Mouse (Mus musculus) heart, embryonic 12.5 days (tissue): Measurements from ENCODE around the gene Fgf9. TPM values are rescaled to one million over a fixed set of nuclear protein-coding genes. Genes with fewer than 3 reads are reported as not detected.

Experiments used
- ATAC-seq: fragments of 200-750 bp; cut with Nextera tagmentation; 2 replicates; pipeline ENCODE4 v1.8.0; 2017; ENCODE audit warnings: moderate TSS enrichment, moderate library complexity; ENCODE audit not compliant: insufficient number of reproducible peaks, low FRiP score
- H3K27ac ChIP-seq: fragments of 300-500 bp; sonication (generic); 2 replicates; pipeline ENCODE4 v1.5.1; 2016; ENCODE audit warnings: mild to moderate bottlenecking, moderate library complexity; ENCODE audit not compliant: poor library complexity, severe bottlenecking
- H3K27me3 ChIP-seq: fragments of 300-500 bp; sonication (generic); replicated peaks from 2 replicates; pipeline ENCODE4 v1.6.1; 2016; ENCODE audit warnings: mild to moderate bottlenecking, moderate library complexity
- H3K36me3 ChIP-seq: fragments of 300-500 bp; sonication (generic); 2 replicates; pipeline ENCODE4 v1.6.1; 2016; ENCODE audit warnings: mild to moderate bottlenecking, moderate library complexity
- H3K4me1 ChIP-seq: fragments of 300-500 bp; sonication (generic); replicated peaks from 2 replicates; pipeline ENCODE4 v1.6.1; 2016; ENCODE audit warnings: mild to moderate bottlenecking
- H3K4me2 ChIP-seq: fragments of 300-500 bp; sonication (generic); 2 replicates; pipeline ENCODE4 v1.6.1; 2016; ENCODE audit warnings: mild to moderate bottlenecking, moderate library complexity
- H3K4me3 ChIP-seq: fragments of 300-500 bp; sonication (generic); 2 replicates; pipeline ENCODE4 v1.5.1; 2016; ENCODE audit warnings: mild to moderate bottlenecking
- H3K9ac ChIP-seq: fragments of 300-500 bp; sonication (generic); 2 replicates; pipeline ENCODE4 v1.6.1; 2016; ENCODE audit warnings: mild to moderate bottlenecking, moderate library complexity
- H3K9me3 ChIP-seq: fragments of 300-500 bp; sonication (generic); replicated peaks from 2 replicates; pipeline ENCODE4 v1.6.1; 2016; ENCODE audit warnings: mild to moderate bottlenecking, moderate library complexity
- WGBS: fragments of 180-500 bp; shearing (Covaris S2); methylation state at CpG from one replicate; pipeline ENCODE4 v1.1.7; 2016; 5-methylcytosine and 5-hydroxymethylcytosine counted together
- polyA plus RNA-seq: library from polyadenylated mRNA; unstranded; fragments of >200 nt; fragmentation: Nextera tagmentation; extraction: Ambion mirVana; gene quantifications from 2 replicates; pipeline ENCODE4 v1.2.1, GENCODE M21; 2016

The Fgf9 gene
- polyA plus RNA-seq, 1 experiment from 2014 or later = 8.5 TPM

- no peak for ATAC-seq
- Histone ChIP-seq H3K36me3 (no peaks in the 10 kb centered on the region), H3K27me3 (0 out of 2 replicates have a peak, but pooled peaks cover 4% of the 10 kb centered on the region), H3K4me3 (no peak overlapping the region), H3K9me3 (no peaks in the 10 kb centered on the region), H3K4me1 (peaks cover 6% of the 10 kb centered on the region; the same call in 1 of the 2 replicates), H3K27ac (no peak overlapping the region), H3K4me2 (no peak overlapping the region), H3K9ac (no peak overlapping the region)
- WGBS = 77% methylated on average over 5 of the region's 5 CpGs
These were observed 19.1 kb downstream of the Fgf9 start for GRCm38 (mm10) chr14:58089486-58089885.

DNA sequence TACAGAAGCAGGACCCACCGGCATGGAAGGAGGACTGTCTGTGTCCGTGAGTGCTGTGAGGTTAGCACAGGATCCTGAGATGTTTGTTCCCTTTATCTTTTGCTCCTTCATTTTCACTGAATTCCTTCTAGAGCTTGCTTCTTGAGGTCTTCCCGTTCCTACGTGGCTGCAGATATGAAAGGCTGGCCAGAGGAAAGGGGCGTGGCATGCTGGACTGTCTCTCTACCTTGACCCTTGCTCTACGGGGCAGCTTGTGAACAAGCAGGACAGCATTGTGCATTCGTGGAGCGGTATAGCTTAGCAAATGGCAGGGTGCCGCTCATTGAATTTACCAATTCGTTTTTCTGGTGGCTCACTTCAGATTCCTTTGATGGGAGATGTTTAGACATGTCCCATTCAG lies 21.0 kb downstream of the Fgf9 start:
- Histone ChIP-seq H3K9ac (no peak overlapping the region), H3K27me3 (0 out of 2 replicates have a peak, but pooled peaks cover 4% of the 10 kb centered on the region), H3K4me1 (peaks cover 11% of the 10 kb centered on the region), H3K4me2 (no peak overlapping the region), H3K4me3 (no peak overlapping the region), H3K9me3 (no peaks in the 10 kb centered on the region), H3K27ac (no peak overlapping the region), H3K36me3 (no peaks in the 10 kb centered on the region)
- no peak for ATAC-seq
- 64% methylated on average over 10 of the region's 10 CpGs for WGBS

DNA sequence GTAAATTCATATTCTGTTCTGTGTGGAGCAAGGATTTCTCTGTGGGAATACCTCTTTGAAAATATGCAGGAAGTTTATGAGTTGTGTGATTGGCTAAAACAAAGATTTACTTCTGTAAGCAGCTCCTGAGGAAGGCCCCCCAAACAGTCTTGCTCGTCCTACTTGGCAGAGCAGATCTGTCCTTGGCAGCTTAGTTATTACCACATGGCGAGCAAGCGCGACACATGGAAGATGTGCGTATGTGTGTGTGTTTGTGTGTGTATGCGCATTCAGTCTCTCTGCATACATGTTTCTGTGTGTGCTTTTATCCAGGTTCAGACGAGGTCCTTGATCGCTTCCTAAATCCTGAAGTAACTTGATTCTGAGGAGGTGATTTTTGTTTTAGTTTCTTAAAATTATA lies 29.3 kb downstream of the Fgf9 start:
- no peak for ATAC-seq
- Histone ChIP-seq H3K4me3 (no peak overlapping the region), H3K9me3 (no peaks in the 10 kb centered on the region), H3K27ac (no peak overlapping the region), H3K4me2 (no peak overlapping the region), H3K9ac (no peak overlapping the region), H3K4me1 (peaks cover 5% of the 10 kb centered on the region), H3K36me3 (no peaks in the 10 kb centered on the region), H3K27me3 (no peaks in the 10 kb centered on the region)
- 90% methylated on average over 8 of the region's 8 CpGs for WGBS

DNA sequence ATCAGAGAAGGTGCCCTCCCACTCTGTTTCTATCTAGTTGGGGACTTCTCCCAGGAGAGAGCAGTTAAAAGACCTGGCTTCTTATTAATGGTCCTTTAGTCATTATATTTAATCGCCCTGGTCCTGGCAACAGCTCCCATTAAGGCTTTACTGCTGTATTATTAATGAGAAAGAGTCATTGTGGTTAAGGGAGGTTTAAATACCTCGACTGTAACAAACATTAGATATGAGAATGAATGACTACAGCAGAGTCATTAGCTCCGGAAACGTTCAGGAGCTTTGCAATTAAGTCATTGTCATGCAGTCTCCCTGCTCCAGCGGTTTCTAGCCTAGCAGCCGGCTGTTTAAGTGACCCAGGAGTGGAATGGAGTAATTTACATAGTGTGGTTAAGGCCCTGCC lies 31.0 kb downstream of the Fgf9 start:
- Histone ChIP-seq H3K9me3 (no peaks in the 10 kb centered on the region), H3K4me3 (no peak overlapping the region), H3K27me3 (no peaks in the 10 kb centered on the region), H3K9ac (no peak overlapping the region), H3K4me1 (no peaks in the 10 kb centered on the region), H3K36me3 (no peaks in the 10 kb centered on the region), H3K27ac (no peak overlapping the region), H3K4me2 (no peak overlapping the region)
- ATAC-seq = no peak
- WGBS = 42% methylated on average over 6 of the region's 6 CpGs

- no peak for ATAC-seq
- Histone ChIP-seq H3K27ac (no peak overlapping the region), H3K36me3 (no peaks in the 10 kb centered on the region), H3K27me3 (no peaks in the 10 kb centered on the region), H3K4me3 (no peak overlapping the region), H3K4me2 (no peak overlapping the region), H3K4me1 (no peaks in the 10 kb centered on the region), H3K9me3 (no peaks in the 10 kb centered on the region), H3K9ac (no peak overlapping the region)
- WGBS = 59% methylated on average over 8 of the region's 8 CpGs
These were observed 33.9 kb downstream of the Fgf9 start for GRCm38 (mm10) chr14:58104266-58104665.

- no peaks in the 10 kb centered on the region for H3K27me3 ChIP-seq
- no peaks in the 10 kb centered on the region for H3K4me1 ChIP-seq
- ATAC-seq = no peak
- 80% methylated on average over 5 of the region's 5 CpGs for WGBS
- no peaks in the 10 kb centered on the region for H3K9me3 ChIP-seq
- H3K27ac ChIP-seq = no peak overlapping the region
- H3K36me3 ChIP-seq = peaks cover 3% of the 10 kb centered on the region; the same call in 1 of the 2 replicates
- H3K9ac ChIP-seq = no peak overlapping the region
- no peak overlapping the region for H3K4me2 ChIP-seq
- no peak overlapping the region for H3K4me3 ChIP-seq
These were observed 35.2 kb downstream of the Fgf9 start for GRCm38 (mm10) chr14:58105596-58105995.

DNA sequence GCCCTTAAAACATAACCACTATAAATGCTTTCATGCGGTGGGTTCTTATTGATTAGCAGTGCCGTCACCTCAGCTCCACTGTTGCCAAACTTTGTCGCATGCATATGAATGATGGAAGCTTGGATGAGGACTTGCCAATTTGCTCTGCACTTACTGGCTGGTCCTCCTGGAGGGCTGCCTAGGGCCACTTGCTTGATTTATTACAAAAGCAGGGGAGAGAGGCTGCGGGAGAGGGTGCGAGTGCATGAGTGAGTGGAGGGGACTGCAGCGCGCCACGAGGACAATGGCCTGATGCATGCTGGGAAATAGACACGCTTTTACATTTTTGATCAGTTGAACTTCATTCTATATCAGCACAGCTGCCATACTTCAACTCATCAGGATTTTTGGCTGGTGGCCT lies 39.3 kb downstream of the Fgf9 start:
- Histone ChIP-seq H3K4me2 (no peak overlapping the region), H3K9ac (no peak overlapping the region), H3K4me1 (peaks cover 7% of the 10 kb centered on the region), H3K27me3 (no peaks in the 10 kb centered on the region), H3K36me3 (peaks cover 3% of the 10 kb centered on the region; the same call in 1 of the 2 replicates), H3K9me3 (no peaks in the 10 kb centered on the region), H3K27ac (no peak overlapping the region), H3K4me3 (no peak overlapping the region)
- ATAC-seq = no peak
- 84% methylated on average over 9 of the region's 9 CpGs for WGBS

- H3K9ac ChIP-seq = no peak overlapping the region
- H3K4me1 ChIP-seq = peaks cover 7% of the 10 kb centered on the region
- H3K4me3 ChIP-seq = no peak overlapping the region
- no peak overlapping the region for H3K4me2 ChIP-seq
- no peaks in the 10 kb centered on the region for H3K9me3 ChIP-seq
- no peak for ATAC-seq
- WGBS = 84% methylated on average over 10 of the region's 10 CpGs
- no peak overlapping the region for H3K27ac ChIP-seq
- H3K36me3 ChIP-seq = peaks cover 3% of the 10 kb centered on the region; the same call in 1 of the 2 replicates
- no peaks in the 10 kb centered on the region for H3K27me3 ChIP-seq
These were observed 41.2 kb downstream of the Fgf9 start for GRCm38 (mm10) chr14:58111562-58111961.

- Histone ChIP-seq H3K4me3 (no peak overlapping the region), H3K9ac (no peak overlapping the region), H3K4me2 (no peak overlapping the region), H3K27me3 (no peaks in the 10 kb centered on the region), H3K4me1 (peaks cover 7% of the 10 kb centered on the region), H3K9me3 (no peaks in the 10 kb centered on the region), H3K36me3 (peaks cover 3% of the 10 kb centered on the region; the same call in 1 of the 2 replicates), H3K27ac (no peak overlapping the region)
- 72% methylated on average over 3 of the region's 3 CpGs for WGBS
- ATAC-seq = no peak
These were observed 42.0 kb downstream of the Fgf9 start for GRCm38 (mm10) chr14:58112341-58112740.

DNA sequence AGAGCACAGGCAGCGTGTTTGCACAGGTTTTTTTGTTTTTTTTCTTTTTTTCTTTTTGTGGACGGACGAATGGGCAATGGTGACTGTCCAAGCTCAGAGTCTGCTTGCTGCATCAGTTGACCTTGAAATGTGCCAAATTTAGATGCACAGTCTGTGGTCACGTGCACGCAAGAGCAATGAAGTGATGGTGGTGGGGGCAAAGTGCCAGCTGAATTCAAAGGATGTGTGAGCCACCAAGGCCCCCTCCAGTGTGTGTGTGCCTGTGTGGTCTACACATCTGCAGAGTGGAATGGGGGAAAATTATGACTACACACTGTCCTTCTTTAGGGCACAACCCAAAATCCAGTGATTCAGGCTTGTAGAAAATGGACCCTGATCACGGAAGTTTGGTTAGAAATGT lies 42.8 kb downstream of the Fgf9 start:
- ATAC-seq = no peak
- Histone ChIP-seq H3K36me3 (peaks cover 3% of the 10 kb centered on the region; the same call in 1 of the 2 replicates), H3K4me2 (peak overlapping the region; percentile 47), H3K27me3 (no peaks in the 10 kb centered on the region), H3K27ac (no peak overlapping the region), H3K4me3 (no peak overlapping the region), H3K9me3 (0 out of 2 replicates have a peak, but pooled peaks cover 3% of the 10 kb centered on the region), H3K4me1 (peaks cover 7% of the 10 kb centered on the region), H3K9ac (no peak overlapping the region)
- WGBS = 49% methylated on average over 6 of the region's 6 CpGs

DNA sequence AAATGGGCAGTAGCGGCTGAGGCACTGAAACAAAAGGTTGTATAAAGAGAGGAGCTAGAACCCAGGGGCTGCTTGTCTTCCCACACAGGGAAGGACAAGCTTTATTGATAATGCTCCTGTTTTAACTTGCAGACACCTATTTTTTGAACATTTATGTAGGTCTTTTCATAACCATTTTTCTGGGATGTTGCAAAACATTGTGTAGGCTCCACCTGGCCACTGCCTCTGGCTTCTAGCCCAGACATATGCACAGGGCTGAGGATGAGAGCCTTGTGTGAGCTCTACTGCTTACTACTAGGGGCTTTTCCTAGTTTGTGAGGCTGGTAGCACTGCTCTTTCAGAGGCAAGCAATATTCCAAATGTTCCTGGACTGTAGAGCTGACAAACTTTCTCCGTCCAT lies 43.8 kb downstream of the Fgf9 start:
- Histone ChIP-seq H3K27ac (no peak overlapping the region), H3K9me3 (0 out of 2 replicates have a peak, but pooled peaks cover 3% of the 10 kb centered on the region), H3K4me2 (no peak overlapping the region), H3K4me1 (peaks cover 7% of the 10 kb centered on the region), H3K27me3 (no peaks in the 10 kb centered on the region), H3K4me3 (no peak overlapping the region), H3K36me3 (peaks cover 3% of the 10 kb centered on the region; the same call in 1 of the 2 replicates), H3K9ac (no peak overlapping the region)
- 82% methylated on average over 2 of the region's 2 CpGs for WGBS
- no peak for ATAC-seq

GRCm38 (mm10) chr14:58124625-58125024 lies 54.3 kb downstream of the Fgf9 start:
- H3K4me1 ChIP-seq = no peaks in the 10 kb centered on the region
- no peaks in the 10 kb centered on the region for H3K27me3 ChIP-seq
- H3K9ac ChIP-seq = no peak overlapping the region
- ATAC-seq = no peak
- no peak overlapping the region for H3K4me2 ChIP-seq
- H3K4me3 ChIP-seq = no peak overlapping the region
- no peak overlapping the region for H3K27ac ChIP-seq
- H3K9me3 ChIP-seq = no peaks in the 10 kb centered on the region
- H3K36me3 ChIP-seq = no peaks in the 10 kb centered on the region
